In genomic region chrX:152366418-152366817, GRCm38 (mm10) we compare ENCODE assay signal across 12 mouse cellular contexts. TPM values are rescaled to one million over a fixed set of nuclear protein-coding genes. Genes with fewer than 3 reads are reported as not detected.
DNase-seq lines count a peak whose midpoint lies in the region; ATAC-seq and TF ChIP-seq lines count a peak whose summit lies in the region.
"Had no signal": no experiment of that assay in that cellular context is flagged by ENCODE, and none has a peak within 500 bp of the region (broad histone marks: within the 10 kb centered on the region; RNA-seq: fewer than 3 reads in every experiment).

No protein-coding gene starts in this region.

- H3K4me2 ChIP-seq in limb, embryonic 12.5 days = peak overlapping the region; percentile 61; the same call in 1 of the 2 replicates
- peak overlapping the region; percentile 69 for H3K4me2 ChIP-seq in hindbrain, embryonic 14.5 days (replicated peaks)
- peak overlapping the region; percentile 64 for H3K4me2 ChIP-seq in neural tube, embryonic 13.5 days
- H3K4me2 ChIP-seq: liver, embryonic 11.5 days had no signal

- no peak for DNase-seq in limb, embryonic 10.5 days (ENCODE audit: low spot score)
- peak; percentile 69 for DNase-seq in cerebellum, adult 8-10 months
- no peak for DNase-seq in hindbrain, embryonic 14.5 days (ENCODE audit: low spot score)
- no peak for DNase-seq in thymus, postnatal 14 days
- no peak for DNase-seq in natural killer cell, adult 2 months (ENCODE audit: low spot score in 2 of 2)
- DNase-seq in lung, adult 2 months = no peak
- DNase-seq: heart, adult 11 months; layer of hippocampus, adult 9-11 months; thymus, adult 18-20 months had no signal

- H3K27ac ChIP-seq in limb, embryonic 12.5 days = no peak overlapping the region
- H3K27ac ChIP-seq in limb, embryonic 10.5 days = no peak overlapping the region
- H3K27ac ChIP-seq in hindbrain, embryonic 14.5 days = no peak overlapping the region
- H3K27ac ChIP-seq in neural tube, embryonic 13.5 days (replicated peaks) = no peak overlapping the region

- H3K36me3 ChIP-seq in limb, embryonic 12.5 days = no peaks in the 10 kb centered on the region
- H3K36me3 ChIP-seq in limb, embryonic 10.5 days = no peaks in the 10 kb centered on the region
- H3K36me3 ChIP-seq in hindbrain, embryonic 14.5 days (replicated peaks; ENCODE audit: control insufficient read depth, insufficient read depth) = no peaks in the 10 kb centered on the region
- no peaks in the 10 kb centered on the region for H3K36me3 ChIP-seq in neural tube, embryonic 13.5 days

- no peak for TF ChIP-seq POLR2A in lung, adult 2 months (IDR thresholded peaks at IDR 0.05; ENCODE audit: borderline replicate concordance, extremely low read depth, low read depth, low read length)

- no peak for ATAC-seq in limb, embryonic 12.5 days (ENCODE audit: insufficient number of reproducible peaks, insufficient read depth, low FRiP score, low TSS enrichment, low read depth)
- ATAC-seq in hindbrain, embryonic 14.5 days (ENCODE audit: low FRiP score) = no peak
- no peak for ATAC-seq in neural tube, embryonic 13.5 days (ENCODE audit: low read depth)

- no peak overlapping the region for H3K9ac ChIP-seq in limb, embryonic 12.5 days (replicated peaks)
- peak overlapping the region; percentile 69 for H3K9ac ChIP-seq in hindbrain, embryonic 14.5 days
- H3K9ac ChIP-seq in neural tube, embryonic 13.5 days = 0 out of 2 replicates have a peak overlapping the region, but pooled peaks have one; percentile 26

- H3K4me3 ChIP-seq in limb, embryonic 12.5 days (replicated peaks) = no peak overlapping the region
- no peak overlapping the region for H3K4me3 ChIP-seq in limb, embryonic 10.5 days
- peak overlapping the region; percentile 50 for H3K4me3 ChIP-seq in hindbrain, embryonic 14.5 days (replicated peaks; ENCODE audit: low read length)
- H3K4me3 ChIP-seq in neural tube, embryonic 13.5 days = peak overlapping the region; percentile 59
- H3K4me3 ChIP-seq in lung, adult 2 months (replicated peaks; ENCODE audit: extremely low read depth, low read depth, low read length) = no peak overlapping the region

- no peak for TF ChIP-seq CTCF in lung, adult 2 months (IDR thresholded peaks at IDR 0.05; ENCODE audit: insufficient read depth, low read length)

- H3K9me3 ChIP-seq in limb, embryonic 12.5 days = no peaks in the 10 kb centered on the region
- no peaks in the 10 kb centered on the region for H3K9me3 ChIP-seq in limb, embryonic 10.5 days (replicated peaks)
- H3K9me3 ChIP-seq in hindbrain, embryonic 14.5 days (ENCODE audit: control insufficient read depth, low read length) = no peaks in the 10 kb centered on the region
- no peaks in the 10 kb centered on the region for H3K9me3 ChIP-seq in neural tube, embryonic 13.5 days

- WGBS in limb, embryonic 12.5 days = 80% methylated on average over 2 of the region's 2 CpGs
- 100% methylated on average over 1 of the region's 2 CpGs for WGBS in limb, embryonic 10.5 days
- 82% methylated on average over 2 of the region's 2 CpGs for WGBS in hindbrain, embryonic 14.5 days
- WGBS in neural tube, embryonic 13.5 days = 63% methylated on average over 2 of the region's 2 CpGs
- WGBS in lung, adult 2 months = 60% methylated on average over 2 of the region's 2 CpGs

- H3K27me3 ChIP-seq in limb, embryonic 12.5 days = peaks cover 55% of the 10 kb centered on the region
- H3K27me3 ChIP-seq in limb, embryonic 10.5 days (ENCODE audit: low read depth, poor library complexity, severe bottlenecking) = peaks cover 100% of the 10 kb centered on the region
- peaks cover 88% of the 10 kb centered on the region for H3K27me3 ChIP-seq in hindbrain, embryonic 14.5 days (ENCODE audit: control insufficient read depth, insufficient read depth, low read length)
- H3K27me3 ChIP-seq in neural tube, embryonic 13.5 days = peaks cover 89% of the 10 kb centered on the region

- peaks cover 16% of the 10 kb centered on the region; the same call in 1 of the 2 replicates for H3K4me1 ChIP-seq in limb, embryonic 12.5 days (replicated peaks)
- peaks cover 16% of the 10 kb centered on the region for H3K4me1 ChIP-seq in limb, embryonic 10.5 days
- peaks cover 20% of the 10 kb centered on the region for H3K4me1 ChIP-seq in hindbrain, embryonic 14.5 days (replicated peaks; ENCODE audit: control insufficient read depth, insufficient read depth, low read length)
- peaks cover 36% of the 10 kb centered on the region for H3K4me1 ChIP-seq in neural tube, embryonic 13.5 days (replicated peaks)
- H3K4me1 ChIP-seq in lung, adult 2 months (ENCODE audit: control insufficient read depth, insufficient read depth, low read length) = no peaks in the 10 kb centered on the region

RNA-seq across cellular contexts. Expression of gene Gpr173, which starts 2.1 kb away (rescaled TPM):
- polyA plus RNA-seq in limb, embryonic 12.5 days (2016; fragmentation: Nextera tagmentation; extraction: Ambion mirVana) = 4.1 and 5.8 TPM in 2 replicates
- polyA plus RNA-seq in limb, embryonic 10.5 days (2016; fragmentation: Nextera tagmentation; extraction: Ambion mirVana) = 3.6 and 4.1 TPM in 2 replicates
- polyA plus RNA-seq in hindbrain, embryonic 14.5 days (2014; fragmentation: Nextera tagmentation; extraction: Ambion mirVana) = 6.9 and 7.5 TPM in 2 replicates
- polyA plus RNA-seq in neural tube, embryonic 13.5 days (2015; fragmentation: Nextera tagmentation; extraction: Ambion mirVana) = 9.2 and 9.5 TPM in 2 replicates
- 2.4 and 2.8 TPM in 2 replicates for polyA plus RNA-seq in lung, adult 2 months (2012; rRNA removed)

RNA-seq across cellular contexts. Expression of gene Tspyl2, which starts 24.2 kb away (rescaled TPM):
- polyA plus RNA-seq in limb, embryonic 12.5 days (2016; fragmentation: Nextera tagmentation; extraction: Ambion mirVana) = 41.3 and 41.9 TPM in 2 replicates
- 29.4 and 32.5 TPM in 2 replicates for polyA plus RNA-seq in limb, embryonic 10.5 days (2016; fragmentation: Nextera tagmentation; extraction: Ambion mirVana)
- polyA plus RNA-seq in hindbrain, embryonic 14.5 days (2014; fragmentation: Nextera tagmentation; extraction: Ambion mirVana) = 39.9 and 40.2 TPM in 2 replicates
- polyA plus RNA-seq in neural tube, embryonic 13.5 days (2015; fragmentation: Nextera tagmentation; extraction: Ambion mirVana) = 56.7 and 57.7 TPM in 2 replicates
- 26.9 and 34.2 TPM in 2 replicates for polyA plus RNA-seq in lung, adult 2 months (2012; rRNA removed)

RNA-seq across cellular contexts. Expression of gene Kantr, which starts 39.1 kb away (rescaled TPM):
- polyA plus RNA-seq in limb, embryonic 12.5 days (2016; fragmentation: Nextera tagmentation; extraction: Ambion mirVana) = 24.8 and 27.0 TPM in 2 replicates
- 15.1 and 21.9 TPM in 2 replicates for polyA plus RNA-seq in limb, embryonic 10.5 days (2016; fragmentation: Nextera tagmentation; extraction: Ambion mirVana)
- 30.3 and 35.4 TPM in 2 replicates for polyA plus RNA-seq in hindbrain, embryonic 14.5 days (2014; fragmentation: Nextera tagmentation; extraction: Ambion mirVana)
- polyA plus RNA-seq in neural tube, embryonic 13.5 days (2015; fragmentation: Nextera tagmentation; extraction: Ambion mirVana) = 25.1 and 25.3 TPM in 2 replicates
- 6.2 and 8.0 TPM in 2 replicates for polyA plus RNA-seq in lung, adult 2 months (2012; rRNA removed)

Comparison
In these comparisons a context has a peak if more than half of its experiments do, and no peak if none do; other contexts are left out.
1. H3K4me3 ChIP-seq: peak in hindbrain, embryonic 14.5 days (single experiment) and neural tube, embryonic 13.5 days (single experiment); none in limb, embryonic 12.5 days (single experiment), limb, embryonic 10.5 days (single experiment) and lung, adult 2 months (single experiment).
2. Peak in every context shown above with its lines, with median percentiles within 50 percentile points of each other: H3K4me2 ChIP-seq.